Mouse (Mus musculus): Measurements from ENCODE around the gene Rbfox2. TPM values are rescaled to one million over a fixed set of nuclear protein-coding genes. Genes with fewer than 3 reads are reported as not detected.

The Rbfox2 gene
- polyA plus RNA-seq, 1 experiment: 6.6 TPM

DNA sequence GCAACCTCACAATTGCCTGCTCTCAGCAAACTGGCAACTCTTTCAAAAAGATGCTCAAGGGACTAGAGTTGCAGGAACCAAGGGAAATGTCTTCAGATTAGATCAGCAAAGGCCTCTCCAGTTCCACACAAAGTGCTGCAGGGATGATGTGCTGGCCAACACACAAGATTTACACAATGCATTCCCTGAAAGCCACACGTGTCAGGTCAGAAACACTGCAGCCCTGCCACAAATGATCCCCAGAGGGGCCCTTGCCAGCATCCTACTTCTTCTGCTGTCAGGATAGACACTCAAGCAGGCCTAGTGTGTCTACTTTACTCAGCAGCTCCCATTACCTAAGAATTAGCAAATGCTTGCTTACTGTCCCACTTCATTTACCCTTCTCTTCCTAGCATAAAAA lies 89.3 kb downstream of the Rbfox2 start:
- Histone ChIP-seq H3K27me3 (ENCODE audit: control insufficient read depth, insufficient read depth, low read length) (no peaks in the 10 kb centered on the region), H3K27ac (ENCODE audit: insufficient read depth, low read length) (no peak overlapping the region), H3K36me3 (ENCODE audit: control insufficient read depth, insufficient read depth, low read length) (no peaks in the 10 kb centered on the region), H3K4me1 (ENCODE audit: control insufficient read depth, insufficient read depth, insufficient read length) (no peaks in the 10 kb centered on the region), H3K4me3 (ENCODE audit: extremely low read depth, insufficient read depth, insufficient read length) (no peak overlapping the region)
- TF ChIP-seq CTCF (IDR thresholded peaks at IDR 0.05; ENCODE audit: extremely low read depth, insufficient read depth, insufficient read length, insufficient replicate concordance) (no peak), POLR2A (IDR thresholded peaks at IDR 0.05; ENCODE audit: low read depth, low read length) (no peak)
- no peak for DNase-seq (ENCODE audit: low read depth in 1 of 2, low spot score in 2 of 2)
- WGBS: 85% methylated on average over 1 of the region's 1 CpGs

DNA sequence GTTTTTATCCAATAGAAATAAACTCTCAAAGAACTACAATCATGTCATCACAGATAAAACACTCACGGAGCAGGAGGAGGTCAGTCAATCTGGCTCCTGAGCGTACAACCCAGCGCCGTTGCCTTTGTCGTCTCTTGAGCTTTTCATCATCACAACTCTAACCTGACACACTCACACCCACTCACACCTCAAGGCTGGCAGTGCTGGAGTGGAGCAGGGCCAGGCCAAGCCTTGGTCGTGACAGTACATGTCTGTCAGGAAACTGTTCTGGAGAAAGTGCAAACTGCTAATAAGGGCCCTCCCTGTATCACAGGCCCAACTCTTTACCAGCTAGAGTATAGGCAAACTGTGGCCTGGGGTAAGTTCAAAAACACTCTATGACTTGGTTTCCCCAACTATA lies 90.1 kb downstream of the Rbfox2 start:
- DNase-seq (ENCODE audit: low read depth in 1 of 2, low spot score in 2 of 2): no peak
- TF ChIP-seq POLR2A (IDR thresholded peaks at IDR 0.05; ENCODE audit: low read depth, low read length) (no peak), CTCF (IDR thresholded peaks at IDR 0.05; ENCODE audit: extremely low read depth, insufficient read depth, insufficient read length, insufficient replicate concordance) (no peak)
- Histone ChIP-seq H3K4me3 (ENCODE audit: extremely low read depth, insufficient read depth, insufficient read length) (no peak overlapping the region), H3K27me3 (ENCODE audit: control insufficient read depth, insufficient read depth, low read length) (no peaks in the 10 kb centered on the region), H3K27ac (ENCODE audit: insufficient read depth, low read length) (no peak overlapping the region), H3K36me3 (ENCODE audit: control insufficient read depth, insufficient read depth, low read length) (no peaks in the 10 kb centered on the region), H3K4me1 (ENCODE audit: control insufficient read depth, insufficient read depth, insufficient read length) (no peaks in the 10 kb centered on the region)
- WGBS: 90% methylated on average over 6 of the region's 6 CpGs

DNA sequence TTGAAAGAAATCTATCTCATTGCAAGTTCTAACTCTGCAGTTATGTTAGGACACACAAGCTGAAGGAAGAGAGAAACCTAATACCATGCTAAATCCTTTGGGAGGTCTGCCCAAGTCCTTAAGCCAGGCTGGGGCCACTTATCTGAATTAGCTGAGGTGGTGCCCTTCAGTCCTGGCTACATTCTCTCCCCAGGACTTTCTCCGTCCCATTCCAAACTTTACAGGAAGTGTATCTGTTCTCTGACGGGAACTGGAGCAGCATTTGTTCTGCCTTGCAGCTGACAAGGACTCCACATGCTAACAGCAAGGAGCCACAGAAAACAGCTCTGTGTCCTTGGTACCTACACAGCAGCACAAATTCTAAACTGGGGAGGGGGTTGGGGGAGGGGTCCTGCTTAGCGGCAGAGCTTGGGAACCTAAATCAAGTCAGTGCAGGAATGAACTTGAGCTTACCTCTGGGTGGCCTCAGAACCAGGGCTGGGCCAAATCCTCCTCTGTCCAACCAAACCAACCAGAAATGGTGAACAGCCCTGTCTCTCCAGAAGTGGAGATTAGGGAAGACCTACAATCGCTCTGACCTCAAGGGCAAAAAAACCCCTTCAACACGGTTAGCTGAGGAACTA lies 91.5 kb downstream of the Rbfox2 start:
- no peak overlapping the region for H3K4me3 ChIP-seq (ENCODE audit: extremely low read depth, insufficient read depth, insufficient read length)
- DNase-seq (ENCODE audit: low read depth in 1 of 2, low spot score in 2 of 2): no peak
- no peak for TF ChIP-seq CTCF (IDR thresholded peaks at IDR 0.05; ENCODE audit: extremely low read depth, insufficient read depth, insufficient read length, insufficient replicate concordance)
- no peak for TF ChIP-seq POLR2A (IDR thresholded peaks at IDR 0.05; ENCODE audit: low read depth, low read length)
- no peak overlapping the region for H3K27ac ChIP-seq (ENCODE audit: insufficient read depth, low read length)
- no peaks in the 10 kb centered on the region for H3K27me3 ChIP-seq (ENCODE audit: control insufficient read depth, insufficient read depth, low read length)
- H3K4me1 ChIP-seq (ENCODE audit: control insufficient read depth, insufficient read depth, insufficient read length): no peaks in the 10 kb centered on the region
- WGBS: 60% methylated on average over 5 of the region's 5 CpGs
- no peaks in the 10 kb centered on the region for H3K36me3 ChIP-seq (ENCODE audit: control insufficient read depth, insufficient read depth, low read length)

DNA sequence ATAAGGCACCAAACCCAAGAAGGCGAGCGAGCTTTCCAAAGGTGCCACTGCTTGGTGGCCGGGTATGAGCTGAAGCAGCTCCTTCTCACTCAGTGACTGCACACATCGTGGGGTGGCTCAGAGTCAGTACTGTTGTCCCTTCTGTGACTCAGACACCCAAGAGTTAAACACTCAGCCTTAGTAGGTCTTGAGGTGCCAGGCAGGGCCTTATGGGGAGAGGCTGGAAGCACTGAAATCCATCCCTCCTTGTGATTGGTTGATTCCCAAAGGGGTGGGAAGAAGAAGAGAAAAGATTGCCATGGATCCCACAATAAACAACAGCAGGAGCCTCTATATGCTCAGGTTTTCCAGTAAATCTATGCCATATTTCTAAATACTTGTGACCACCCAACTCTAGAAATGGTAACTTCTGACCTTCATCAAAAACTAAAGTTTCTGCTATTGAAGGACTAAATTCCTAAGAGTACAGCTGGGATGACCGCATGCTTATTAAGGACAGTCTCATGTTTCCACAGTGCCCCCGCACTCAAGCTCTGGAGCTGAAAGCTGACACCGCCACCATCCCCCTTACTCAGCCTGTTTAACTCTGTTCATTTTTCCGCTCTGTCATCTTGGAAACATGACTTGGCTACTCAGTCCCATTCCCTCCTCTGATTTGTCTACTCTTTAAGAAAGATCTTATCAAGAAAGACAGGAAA lies 92.2 kb downstream of the Rbfox2 start:
- DNase-seq (ENCODE audit: low read depth in 1 of 2, low spot score in 2 of 2): no peak
- no peak overlapping the region for H3K27ac ChIP-seq (ENCODE audit: insufficient read depth, low read length)
- TF ChIP-seq POLR2A (IDR thresholded peaks at IDR 0.05; ENCODE audit: low read depth, low read length): no peak
- TF ChIP-seq CTCF (IDR thresholded peaks at IDR 0.05; ENCODE audit: extremely low read depth, insufficient read depth, insufficient read length, insufficient replicate concordance): no peak
- H3K4me3 ChIP-seq (ENCODE audit: extremely low read depth, insufficient read depth, insufficient read length): no peak overlapping the region
- H3K36me3 ChIP-seq (ENCODE audit: control insufficient read depth, insufficient read depth, low read length): no peaks in the 10 kb centered on the region
- no peaks in the 10 kb centered on the region for H3K4me1 ChIP-seq (ENCODE audit: control insufficient read depth, insufficient read depth, insufficient read length)
- WGBS: 91% methylated on average over 8 of the region's 8 CpGs
- H3K27me3 ChIP-seq (ENCODE audit: control insufficient read depth, insufficient read depth, low read length): no peaks in the 10 kb centered on the region

DNA sequence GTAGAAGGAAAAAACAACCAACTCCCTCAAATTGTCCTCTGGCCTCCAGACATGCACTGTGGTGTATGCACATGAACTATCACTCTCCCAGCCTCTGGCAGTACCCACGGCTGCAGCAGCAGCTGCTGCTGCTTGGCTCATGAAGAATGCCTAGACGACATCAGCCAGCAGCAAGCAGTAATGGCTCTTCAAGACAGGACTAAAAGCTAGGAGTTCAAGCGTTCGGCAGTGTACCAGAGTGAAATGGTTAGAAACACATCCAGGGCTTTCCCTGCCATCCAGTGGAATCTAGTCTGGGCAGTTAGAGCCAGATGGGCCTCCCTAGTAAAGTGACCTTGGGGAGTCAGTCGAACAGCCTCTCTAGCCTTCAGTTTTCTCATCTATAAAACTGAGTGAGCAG lies 93.0 kb downstream of the Rbfox2 start:
- no peaks in the 10 kb centered on the region for H3K4me1 ChIP-seq (ENCODE audit: control insufficient read depth, insufficient read depth, insufficient read length)
- 85% methylated on average over 5 of the region's 5 CpGs for WGBS
- H3K27ac ChIP-seq (ENCODE audit: insufficient read depth, low read length): no peak overlapping the region
- no peak for TF ChIP-seq CTCF (IDR thresholded peaks at IDR 0.05; ENCODE audit: extremely low read depth, insufficient read depth, insufficient read length, insufficient replicate concordance)
- TF ChIP-seq POLR2A (IDR thresholded peaks at IDR 0.05; ENCODE audit: low read depth, low read length): no peak
- no peak overlapping the region for H3K4me3 ChIP-seq (ENCODE audit: extremely low read depth, insufficient read depth, insufficient read length)
- H3K36me3 ChIP-seq (ENCODE audit: control insufficient read depth, insufficient read depth, low read length): no peaks in the 10 kb centered on the region
- H3K27me3 ChIP-seq (ENCODE audit: control insufficient read depth, insufficient read depth, low read length): no peaks in the 10 kb centered on the region
- no peak for DNase-seq (ENCODE audit: low read depth in 1 of 2, low spot score in 2 of 2)

DNA sequence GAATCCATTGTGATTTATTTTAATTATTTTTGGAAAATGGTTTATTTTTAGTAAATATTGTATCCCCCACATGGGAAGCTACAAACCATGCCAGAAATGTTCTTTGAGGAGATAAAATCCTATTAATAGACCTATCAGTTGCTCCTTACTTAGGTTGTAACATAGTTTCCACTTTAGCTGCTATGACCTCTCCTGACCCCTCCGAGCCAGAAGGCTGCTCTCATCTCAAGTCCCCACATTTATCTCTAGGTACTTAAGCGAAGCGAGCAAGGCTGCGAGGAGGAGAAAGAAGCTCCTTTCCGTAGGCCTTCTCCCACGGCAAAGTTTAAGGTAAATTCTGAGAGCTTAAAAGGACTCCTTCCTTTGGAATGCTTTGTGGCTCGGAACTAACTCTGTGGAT lies 94.0 kb downstream of the Rbfox2 start:
- no peaks in the 10 kb centered on the region for H3K27me3 ChIP-seq (ENCODE audit: control insufficient read depth, insufficient read depth, low read length)
- WGBS: 94% methylated on average over 7 of the region's 7 CpGs
- no peak overlapping the region for H3K27ac ChIP-seq (ENCODE audit: insufficient read depth, low read length)
- no peak for DNase-seq (ENCODE audit: low read depth in 1 of 2, low spot score in 2 of 2)
- TF ChIP-seq POLR2A (IDR thresholded peaks at IDR 0.05; ENCODE audit: low read depth, low read length) (no peak), CTCF (IDR thresholded peaks at IDR 0.05; ENCODE audit: extremely low read depth, insufficient read depth, insufficient read length, insufficient replicate concordance) (no peak)
- no peak overlapping the region for H3K4me3 ChIP-seq (ENCODE audit: extremely low read depth, insufficient read depth, insufficient read length)
- no peaks in the 10 kb centered on the region for H3K36me3 ChIP-seq (ENCODE audit: control insufficient read depth, insufficient read depth, low read length)
- no peaks in the 10 kb centered on the region for H3K4me1 ChIP-seq (ENCODE audit: control insufficient read depth, insufficient read depth, insufficient read length)

DNA sequence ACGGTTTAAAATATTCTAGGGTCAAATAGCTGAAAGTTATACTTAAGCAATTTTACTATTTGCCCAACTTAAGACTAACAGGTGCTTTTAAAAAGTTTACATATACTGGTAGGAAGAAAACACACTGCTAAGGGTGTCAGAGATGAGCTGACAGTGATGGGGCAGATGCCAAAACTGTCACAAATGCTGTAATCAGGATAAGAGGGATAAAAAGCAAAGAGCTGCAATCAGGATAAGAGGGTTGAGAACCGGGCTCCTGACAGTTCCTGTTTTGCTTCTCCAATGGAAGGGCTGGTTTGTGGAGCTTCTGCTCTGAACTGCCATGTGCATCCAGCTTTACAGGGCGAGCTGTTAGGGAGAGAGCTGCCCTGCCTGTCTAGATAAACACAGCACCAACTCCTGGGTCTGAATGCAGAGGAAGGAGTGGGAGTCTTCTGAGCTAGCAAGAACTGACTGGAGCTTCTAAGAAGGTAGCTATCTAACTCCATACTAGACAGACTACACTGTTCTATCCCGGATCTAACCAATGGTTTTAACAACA lies 94.5 kb downstream of the Rbfox2 start:
- 69% methylated on average over 4 of the region's 4 CpGs for WGBS
- DNase-seq (ENCODE audit: low read depth in 1 of 2, low spot score in 2 of 2): no peak

More for the DNA sequence above, 94.5 kb downstream of the Rbfox2 start:
- no peak overlapping the region for H3K27ac ChIP-seq (ENCODE audit: insufficient read depth, low read length)
- H3K36me3 ChIP-seq (ENCODE audit: control insufficient read depth, insufficient read depth, low read length): no peaks in the 10 kb centered on the region
- no peaks in the 10 kb centered on the region for H3K27me3 ChIP-seq (ENCODE audit: control insufficient read depth, insufficient read depth, low read length)
- H3K4me1 ChIP-seq (ENCODE audit: control insufficient read depth, insufficient read depth, insufficient read length): no peaks in the 10 kb centered on the region
- H3K4me3 ChIP-seq (ENCODE audit: extremely low read depth, insufficient read depth, insufficient read length): no peak overlapping the region
- TF ChIP-seq POLR2A (IDR thresholded peaks at IDR 0.05; ENCODE audit: low read depth, low read length) (no peak), CTCF (IDR thresholded peaks at IDR 0.05; ENCODE audit: extremely low read depth, insufficient read depth, insufficient read length, insufficient replicate concordance) (no peak)
